Mouse (Mus musculus) c-Kit-positive CD71-positive TER-119-negative erythroid progenitor cells, embryonic 14.5 days (primary cell): ENCODE results near the gene Ak9.

Source experiments
- DNase-seq: peaks from one replicate; pipeline ENCODE4 v3.0.0-alpha.2; 2013; ENCODE audit warnings: low read depth

The Ak9 gene

GRCm38 (mm10) chr10:41303639-41304444, at the start of gene Ak9:
TSS of gene Ak9 (plus strand) at chr10:41303980.
- peak; percentile 88 for DNase-seq

GRCm38 (mm10) chr10:41260243-41261006, 43.4 kb upstream of the Ak9 start:
- no peak for DNase-seq

- DNase-seq, result no peak
Measured at GRCm38 (mm10) chr10:41261218-41261617, 42.6 kb upstream of the Ak9 start.

- no peak for DNase-seq
Measured at GRCm38 (mm10) chr10:41261889-41262288, 41.9 kb upstream of the Ak9 start.

- DNase-seq, result no peak
Measured at GRCm38 (mm10) chr10:41271860-41272259, 31.9 kb upstream of the Ak9 start.

GRCm38 (mm10) chr10:41274871-41275270, 28.9 kb upstream of the Ak9 start:
- DNase-seq, result no peak

DNA sequence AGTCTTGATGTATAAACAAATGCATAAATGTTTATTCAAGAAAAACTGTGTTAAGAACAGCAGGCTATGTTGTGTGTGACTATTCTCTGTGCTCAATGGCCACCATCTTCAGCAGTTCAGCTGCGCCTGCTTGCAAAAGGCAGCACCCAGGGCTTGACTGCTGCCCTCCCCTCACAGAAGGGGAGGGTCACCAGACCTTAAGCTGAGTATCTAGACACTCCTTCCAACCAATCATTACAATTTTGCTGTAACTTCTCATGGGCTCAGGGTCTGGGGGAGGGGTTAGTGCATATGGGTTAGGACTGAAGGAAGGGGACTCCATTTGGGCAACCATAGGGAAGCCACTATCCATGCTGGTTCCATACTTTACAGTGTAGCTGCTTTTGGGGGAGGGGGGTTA, 25.0 kb upstream of the Ak9 start:
- DNase-seq, result no peak

GRCm38 (mm10) chr10:41280177-41280576, 23.6 kb upstream of the Ak9 start:
- DNase-seq, result no peak

- DNase-seq, result no peak
Measured at GRCm38 (mm10) chr10:41280796-41281195, 23.0 kb upstream of the Ak9 start.

- DNase-seq, result no peak
Measured at GRCm38 (mm10) chr10:41282086-41282485, 21.7 kb upstream of the Ak9 start.

- no peak for DNase-seq
Measured at GRCm38 (mm10) chr10:41287618-41288017, 16.2 kb upstream of the Ak9 start.

DNA sequence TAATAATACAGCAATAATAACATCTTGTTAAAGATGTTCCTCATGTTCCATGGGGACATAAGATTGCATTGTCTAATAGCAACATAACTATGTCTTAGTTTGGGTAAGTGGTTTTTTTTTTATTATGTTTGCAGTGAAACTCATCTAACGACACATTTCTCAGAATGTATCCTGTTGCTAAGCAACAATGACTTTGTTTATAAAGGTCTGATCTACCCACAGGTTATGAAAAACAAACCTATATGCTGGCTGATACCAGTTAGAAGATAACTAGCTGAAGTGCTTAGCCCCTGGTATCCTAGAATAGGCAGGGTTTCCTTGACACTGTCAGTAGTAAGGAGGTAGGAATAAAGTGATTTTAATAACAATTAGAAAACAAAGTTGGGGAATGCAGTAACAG, 15.7 kb upstream of the Ak9 start:
- no peak for DNase-seq

DNA sequence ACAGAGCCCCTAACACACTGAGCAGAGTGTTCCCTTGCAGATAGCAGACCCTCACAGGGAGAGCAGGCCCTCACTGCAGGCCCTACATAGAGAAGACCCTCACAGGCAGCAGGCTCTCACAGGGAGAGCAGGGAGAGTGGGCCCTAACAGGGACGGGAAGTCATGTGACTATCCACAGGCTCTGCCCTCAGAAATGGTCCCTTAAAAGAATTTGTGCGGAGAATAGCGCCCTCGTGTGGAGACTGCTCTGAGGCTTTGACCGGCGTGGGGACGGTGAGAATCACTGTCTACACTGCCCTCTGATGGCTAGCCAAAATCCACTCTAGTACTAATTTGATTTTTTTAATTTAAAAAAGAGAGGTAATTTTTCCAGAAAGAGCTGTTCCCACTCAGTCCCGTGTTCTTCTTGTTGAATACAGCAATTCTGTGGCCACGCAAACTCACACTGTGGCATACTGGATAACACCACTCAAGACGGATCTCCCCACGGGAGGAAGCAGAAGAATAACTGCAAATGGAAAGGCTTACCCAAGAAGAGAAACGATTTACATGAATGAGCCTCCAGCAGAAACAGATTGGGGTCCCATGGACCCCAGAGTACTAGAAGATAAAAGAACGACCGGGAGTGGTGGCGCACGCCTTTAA, 14.9 kb upstream of the Ak9 start:
- DNase-seq, result peak; percentile 85

DNA sequence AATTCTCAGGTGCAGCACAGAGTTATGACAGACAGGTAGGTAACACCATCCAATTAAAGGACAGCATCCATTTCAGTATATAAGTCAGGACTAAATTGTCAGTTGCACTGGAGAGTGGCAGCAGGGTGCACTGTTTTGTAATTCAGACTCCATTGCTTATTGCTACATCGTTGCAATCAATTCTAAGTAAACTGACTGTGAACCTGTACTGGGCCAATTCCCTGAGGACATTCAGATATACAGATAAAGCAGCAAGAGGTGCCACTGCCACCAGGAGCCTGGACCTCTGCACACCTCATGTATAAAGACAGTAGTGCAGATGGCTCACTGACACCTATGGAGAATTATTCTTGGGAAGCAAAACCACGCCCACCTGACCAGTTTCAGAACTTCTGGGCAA, 12.8 kb upstream of the Ak9 start:
- no peak for DNase-seq

- DNase-seq, result no peak
Measured at GRCm38 (mm10) chr10:41293019-41293418, 10.8 kb upstream of the Ak9 start.

- no peak for DNase-seq
Measured at GRCm38 (mm10) chr10:41294734-41295133, 9.0 kb upstream of the Ak9 start.

GRCm38 (mm10) chr10:41295145-41295544, 8.6 kb upstream of the Ak9 start:
- DNase-seq, result no peak

- no peak for DNase-seq
Measured at GRCm38 (mm10) chr10:41300161-41300560, 3.6 kb upstream of the Ak9 start.

- DNase-seq, result peak; percentile 86
Measured at GRCm38 (mm10) chr10:41302689-41303431, 920 bp upstream of the Ak9 start, which contains the start of gene Fig4. TSS of gene Fig4 (minus strand) at chr10:41303260.

DNA sequence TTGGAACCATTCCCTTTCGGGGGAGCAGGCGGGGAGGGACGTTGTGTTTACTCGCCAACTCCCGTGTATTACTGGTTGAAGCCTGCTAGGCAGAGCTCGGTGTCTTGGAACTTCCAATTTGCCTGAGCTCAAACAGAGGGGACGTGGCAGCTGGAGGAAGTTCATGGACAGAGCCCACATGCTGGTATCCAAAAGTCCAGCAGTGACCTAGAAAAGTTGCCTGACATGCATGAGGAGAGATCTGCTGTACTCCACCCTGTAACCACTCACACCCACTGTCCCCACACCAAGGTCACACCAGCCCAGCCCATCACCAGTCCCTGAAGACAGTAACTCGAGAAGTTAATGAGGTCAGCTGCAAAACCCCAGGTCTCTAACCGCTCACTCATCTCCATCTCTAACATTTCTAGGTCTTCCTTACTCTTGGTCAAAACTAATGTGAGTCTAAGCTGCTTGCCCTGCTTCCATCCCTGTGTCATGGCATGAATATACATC, 1.2 kb downstream of the Ak9 start:
- no peak for DNase-seq

GRCm38 (mm10) chr10:41308205-41308604, 4.4 kb downstream of the Ak9 start:
- DNase-seq, result no peak

DNA sequence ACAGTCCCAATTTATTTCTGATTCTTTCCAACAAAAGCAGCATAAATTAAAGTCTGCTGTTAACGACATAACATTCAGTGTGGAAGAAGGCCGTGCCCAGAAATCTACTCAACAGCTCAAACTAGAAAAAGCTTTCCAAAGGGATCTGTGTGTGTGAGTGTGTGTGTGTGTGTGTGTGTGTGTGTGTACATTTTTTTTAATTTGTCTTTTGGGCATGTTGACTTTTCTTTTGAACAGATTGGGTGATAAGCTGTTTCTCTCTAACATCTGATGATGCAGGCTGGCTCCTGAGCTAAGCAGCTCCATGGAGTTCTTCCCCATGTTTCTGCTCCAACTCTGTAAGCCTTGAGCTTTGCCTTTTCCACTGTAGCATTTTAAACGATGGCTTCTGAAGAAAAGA, 12.1 kb downstream of the Ak9 start:
- DNase-seq, result no peak
